Mouse (Mus musculus) G1E (cell line): ENCODE results near the gene Entpd5. TPM values are rescaled to one million over a fixed set of nuclear protein-coding genes. Genes with fewer than 3 reads are reported as not detected.

ENCODE experiments used
- ATAC-seq: 2 replicates; pipeline ENCODE4 v1.8.0; 2016; ENCODE audit warnings: mild to moderate bottlenecking; ENCODE audit not compliant: insufficient number of reproducible peaks, poor library complexity, low FRiP score, severe bottlenecking; ENCODE audit errors: extremely low read depth
- DNase-seq: peaks from one replicate; pipeline ENCODE4 v3.0.0; 2012; ENCODE audit warnings: low spot score
- H3K27me3 ChIP-seq: 2 replicates; pipeline ENCODE4 v1.6.1; 2012; ENCODE audit warnings: mild to moderate bottlenecking, low read length, inconsistent platforms; ENCODE audit not compliant: insufficient read depth
- H3K36me3 ChIP-seq: replicated peaks from 2 replicates; pipeline ENCODE3; 2012; ENCODE audit warnings: mild to moderate bottlenecking, inconsistent platforms
- H3K4me1 ChIP-seq: 2 replicates; pipeline ENCODE4 v1.6.1; 2012; ENCODE audit warnings: low read depth, low read length, inconsistent platforms, mixed read lengths; ENCODE audit not compliant: insufficient read depth
- H3K4me3 ChIP-seq: 2 replicates; pipeline ENCODE4 v1.5.1; 2012; ENCODE audit warnings: low read depth, mild to moderate bottlenecking, inconsistent platforms, low read length, moderate library complexity, mixed read lengths
- H3K9me3 ChIP-seq: replicated peaks from 2 replicates; pipeline ENCODE4 v1.6.1; 2012; ENCODE audit warnings: inconsistent platforms
- CTCF ChIP-seq: IDR thresholded peaks from 2 replicates; pipeline ENCODE4 v1.5.1; 2012; ENCODE audit warnings: low read depth, low read length, inconsistent platforms, mixed read lengths
- GATA1 ChIP-seq: IDR thresholded peaks from 2 replicates; pipeline ENCODE4 v1.6.1; 2012; ENCODE audit warnings: borderline replicate concordance, low read length, inconsistent platforms, mixed read lengths
- GATA2 ChIP-seq: IDR thresholded peaks from 2 replicates; pipeline ENCODE4 v1.6.1; 2012; ENCODE audit warnings: low read depth, low read length, inconsistent platforms, borderline replicate concordance
- POLR2AphosphoS5 ChIP-seq: IDR thresholded peaks from 2 replicates; pipeline ENCODE4 v1.6.1; 2012; ENCODE audit warnings: low read depth, low read length, inconsistent platforms; ENCODE audit not compliant: insufficient replicate concordance
- TAL1 ChIP-seq: conservative IDR thresholded peaks from 2 replicates; pipeline ENCODE4 v1.6.1; 2012; ENCODE audit warnings: low read depth, low read length, inconsistent platforms, mixed read lengths
- polyA plus RNA-seq: library from polyadenylated mRNA; stranded (reverse); fragments of >175 nt; gene quantifications from 2 replicates; pipeline ENCODE4 v1.2.3, GENCODE M21; 2012
- total RNA-seq, 2 experiments: library from RNA; stranded (forward) in 1 of 2; stranded (reverse) in 1 of 2; fragments of 200-1000 nt in 1 of 2; fragments of >200 nt in 1 of 2; fragmentation: Nextera tagmentation in 1 of 2; gene quantifications; 2 replicates each; pipeline ENCODE4 v1.2.3; 2014 to 2017

The Entpd5 gene
- total and polyA plus RNA-seq, 3 experiments, result 3.7 to 16.0 (median 15.7) TPM

GRCm38 (mm10) chr12:84448181-84448580 lies 39.4 kb upstream of the Entpd5 start:
- no peak overlapping the region for H3K4me3 ChIP-seq
- TF ChIP-seq GATA1 (no peak), TAL1 (no peak), POLR2AphosphoS5 (no peak), CTCF (no peak), GATA2 (no peak)
- H3K27me3 ChIP-seq, result peaks cover 10% of the 10 kb centered on the region
- H3K36me3 ChIP-seq, result peaks cover 4% of the 10 kb centered on the region
- DNase-seq (no peak), ATAC-seq (no peak)
- H3K9me3 ChIP-seq, result no peaks in the 10 kb centered on the region
- peaks cover 26% of the 10 kb centered on the region for H3K4me1 ChIP-seq

GRCm38 (mm10) chr12:84447386-84447785 lies 38.6 kb upstream of the Entpd5 start:
- no peaks in the 10 kb centered on the region for H3K9me3 ChIP-seq
- H3K27me3 ChIP-seq, result peaks cover 10% of the 10 kb centered on the region
- H3K4me1 ChIP-seq, result peaks cover 18% of the 10 kb centered on the region
- ATAC-seq (no peak), DNase-seq (no peak)
- TF ChIP-seq CTCF, result no peak
- no peak for TF ChIP-seq POLR2AphosphoS5
- no peak for TF ChIP-seq GATA2
- no peak for TF ChIP-seq GATA1
- no peak for TF ChIP-seq TAL1
- H3K4me3 ChIP-seq, result no peak overlapping the region
- H3K36me3 ChIP-seq, result no peaks in the 10 kb centered on the region

GRCm38 (mm10) chr12:84442526-84442925 lies 33.7 kb upstream of the Entpd5 start:
- Histone ChIP-seq H3K4me1 (peaks cover 4% of the 10 kb centered on the region; the same call in 1 of the 2 replicates), H3K36me3 (peaks cover 11% of the 10 kb centered on the region), H3K27me3 (peaks cover 10% of the 10 kb centered on the region), H3K4me3 (no peak overlapping the region), H3K9me3 (no peaks in the 10 kb centered on the region)
- no peak for TF ChIP-seq CTCF
- no peak for TF ChIP-seq POLR2AphosphoS5
- no peak for TF ChIP-seq GATA2
- TF ChIP-seq GATA1, result no peak
- no peak for TF ChIP-seq TAL1
- ATAC-seq, result no peak
- no peak for DNase-seq

GRCm38 (mm10) chr12:84438697-84439096 lies 29.9 kb upstream of the Entpd5 start:
- no peak for DNase-seq
- ATAC-seq, result no peak
- H3K27me3 ChIP-seq, result no peaks in the 10 kb centered on the region
- no peak overlapping the region for H3K4me3 ChIP-seq
- H3K36me3 ChIP-seq, result peaks cover 20% of the 10 kb centered on the region
- TF ChIP-seq TAL1 (no peak), POLR2AphosphoS5 (no peak), GATA1 (no peak), CTCF (no peak), GATA2 (no peak)
- H3K9me3 ChIP-seq, result no peaks in the 10 kb centered on the region
- H3K4me1 ChIP-seq, result no peaks in the 10 kb centered on the region

GRCm38 (mm10) chr12:84429825-84430224 lies 21.0 kb upstream of the Entpd5 start:
- Histone ChIP-seq H3K36me3 (peaks cover 29% of the 10 kb centered on the region), H3K4me3 (no peak overlapping the region), H3K27me3 (no peaks in the 10 kb centered on the region), H3K4me1 (no peaks in the 10 kb centered on the region), H3K9me3 (no peaks in the 10 kb centered on the region)
- ATAC-seq (no peak), DNase-seq (no peak)
- TF ChIP-seq GATA1, result no peak
- no peak for TF ChIP-seq POLR2AphosphoS5
- no peak for TF ChIP-seq GATA2
- no peak for TF ChIP-seq TAL1
- no peak for TF ChIP-seq CTCF

GRCm38 (mm10) chr12:84423990-84424389 lies 15.2 kb upstream of the Entpd5 start:
- ATAC-seq, result no peak

More at GRCm38 (mm10) chr12:84423990-84424389, 15.2 kb upstream of the Entpd5 start:
- no peak for DNase-seq
- no peak overlapping the region for H3K4me3 ChIP-seq
- no peaks in the 10 kb centered on the region for H3K27me3 ChIP-seq
- peaks cover 11% of the 10 kb centered on the region for H3K36me3 ChIP-seq
- H3K4me1 ChIP-seq, result peaks cover 2% of the 10 kb centered on the region; the same call in 1 of the 2 replicates
- no peak for TF ChIP-seq GATA2
- no peak for TF ChIP-seq GATA1
- TF ChIP-seq POLR2AphosphoS5, result no peak
- TF ChIP-seq TAL1, result no peak
- TF ChIP-seq CTCF, result no peak
- no peaks in the 10 kb centered on the region for H3K9me3 ChIP-seq
